Mouse (Mus musculus): ENCODE measurements around the gene Traf5. TPM values are rescaled to one million over a fixed set of nuclear protein-coding genes. Genes with fewer than 3 reads are reported as not detected.

The Traf5 gene
- total RNA-seq, 2 experiments from 2014 or later = 2.5 to 2.8 TPM

DNA sequence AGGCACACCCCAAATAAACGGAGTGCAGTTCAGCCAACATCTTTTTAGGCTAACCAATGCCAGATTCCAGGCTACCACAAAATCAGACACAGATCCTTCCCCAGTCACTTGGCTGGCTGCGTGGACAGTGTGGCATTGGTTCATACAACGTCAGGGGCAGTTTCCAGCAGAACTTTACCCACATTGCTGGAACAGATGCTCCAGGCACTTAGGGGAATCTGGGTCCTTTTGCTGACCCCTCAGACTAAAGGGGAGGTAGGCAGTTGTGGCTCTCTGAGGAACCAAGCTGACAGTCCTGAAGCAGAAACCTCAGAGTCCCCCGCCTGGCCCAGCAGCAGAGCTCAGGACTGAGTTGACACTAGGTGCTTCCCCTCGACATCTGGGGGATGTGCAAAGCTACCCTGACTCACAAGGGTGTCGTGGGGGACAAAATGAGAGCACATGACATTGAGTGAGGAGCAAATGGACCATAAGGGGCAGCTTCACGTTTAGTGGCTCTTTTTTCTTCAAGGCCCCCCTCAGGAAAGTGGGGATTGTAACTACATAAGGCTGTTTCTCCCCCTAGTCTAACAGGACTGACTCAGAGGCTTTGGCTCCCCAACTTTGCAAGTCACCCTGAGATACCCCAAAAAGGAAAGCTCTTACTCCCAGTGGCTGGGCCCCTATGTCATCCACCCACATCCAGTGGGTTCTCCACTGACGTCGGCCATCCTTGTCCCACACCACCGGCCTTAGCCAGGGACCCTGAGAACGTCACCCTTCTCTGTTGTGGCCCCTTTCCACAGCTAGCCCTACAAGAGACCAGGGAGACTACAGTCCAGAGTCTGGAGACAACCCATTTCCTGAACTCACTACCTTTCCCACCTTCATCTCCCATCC, 1.4 kb downstream of the Traf5 start:
- DNase-seq = no peak

DNA sequence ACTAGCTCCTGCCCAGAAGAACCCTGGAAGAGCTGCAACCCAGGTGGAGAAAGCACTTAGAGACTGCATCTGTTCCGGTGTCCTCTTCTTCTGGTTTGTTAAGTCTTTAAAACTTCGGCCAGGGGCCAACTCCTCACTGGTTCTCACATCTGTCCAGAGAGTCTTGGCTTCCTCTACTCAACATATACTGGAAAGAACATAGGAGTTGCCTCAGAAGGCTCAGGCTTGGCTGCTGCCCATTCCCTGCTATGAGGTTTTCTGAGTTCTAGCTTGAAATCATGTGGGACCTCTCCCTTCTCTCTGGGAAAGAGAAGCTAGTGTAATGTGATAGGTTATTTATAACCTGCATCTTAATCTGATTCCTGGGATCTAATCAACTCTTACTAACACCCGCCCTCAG, 2.1 kb downstream of the Traf5 start:
- no peak for DNase-seq

DNA sequence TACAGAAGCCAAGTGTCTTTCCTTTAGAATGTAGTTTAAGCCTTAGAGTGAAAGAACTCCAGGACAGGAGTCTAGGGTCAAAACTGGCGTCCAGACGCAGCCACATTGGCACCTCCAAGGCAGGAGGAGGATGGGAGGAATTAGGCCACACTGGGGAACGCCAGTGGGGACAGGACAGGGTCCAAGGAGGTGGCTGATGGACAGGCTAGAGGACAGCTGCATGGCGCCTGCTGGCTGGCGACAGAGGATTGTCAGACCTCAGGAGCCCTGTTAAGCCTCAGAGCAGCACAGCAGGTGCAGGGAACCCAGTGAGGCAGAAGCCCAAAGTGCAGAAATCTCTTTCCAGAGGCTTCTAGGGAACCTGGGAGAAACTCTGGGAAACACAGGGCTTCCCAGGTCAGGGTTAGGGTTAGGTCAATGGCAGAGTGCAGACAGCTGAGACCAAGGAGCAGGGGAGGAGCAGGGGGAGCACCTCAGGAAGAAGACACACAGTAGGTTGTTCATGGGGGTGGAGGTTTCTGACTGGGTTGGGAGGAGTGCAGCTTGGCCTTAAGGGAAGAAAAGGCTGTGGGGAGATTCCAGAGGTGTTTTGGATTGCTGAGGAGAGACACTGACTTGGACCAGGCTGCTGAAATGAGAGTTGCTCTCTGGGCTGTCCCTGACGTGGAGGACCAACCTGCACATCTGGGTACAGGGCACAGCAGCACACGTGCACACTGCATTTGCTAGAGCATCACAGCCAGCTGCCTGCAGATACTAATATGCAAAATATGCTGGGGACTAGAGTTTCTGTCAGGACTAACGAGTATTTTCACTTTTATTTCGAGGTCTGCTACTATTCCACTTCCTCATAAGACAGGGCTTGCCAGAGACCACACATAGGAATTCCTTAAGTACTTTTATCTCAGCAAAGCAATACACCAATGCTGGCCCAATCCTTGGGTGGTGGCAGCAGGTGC, 2.9 kb downstream of the Traf5 start:
- DNase-seq = no peak

DNA sequence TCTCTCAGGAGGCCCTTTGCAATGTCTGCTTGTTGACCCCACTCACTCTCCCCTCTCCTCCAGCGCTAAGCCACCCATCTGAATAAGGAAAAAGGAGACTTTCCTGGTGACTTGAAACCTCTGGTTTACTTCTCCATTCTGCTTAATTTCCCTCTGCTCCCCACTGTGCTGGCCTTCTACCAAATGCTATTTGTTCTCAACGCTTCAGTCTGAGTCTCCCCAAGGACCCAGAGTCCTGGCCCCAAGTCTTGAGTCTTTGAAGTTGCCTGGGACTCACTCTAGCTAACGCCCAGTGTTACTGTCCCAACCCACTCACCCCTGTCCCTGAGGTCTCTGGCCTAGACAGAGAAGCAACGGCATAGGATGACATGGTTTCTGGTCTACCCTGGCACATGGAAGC, 4.3 kb downstream of the Traf5 start:
- DNase-seq = no peak

DNA sequence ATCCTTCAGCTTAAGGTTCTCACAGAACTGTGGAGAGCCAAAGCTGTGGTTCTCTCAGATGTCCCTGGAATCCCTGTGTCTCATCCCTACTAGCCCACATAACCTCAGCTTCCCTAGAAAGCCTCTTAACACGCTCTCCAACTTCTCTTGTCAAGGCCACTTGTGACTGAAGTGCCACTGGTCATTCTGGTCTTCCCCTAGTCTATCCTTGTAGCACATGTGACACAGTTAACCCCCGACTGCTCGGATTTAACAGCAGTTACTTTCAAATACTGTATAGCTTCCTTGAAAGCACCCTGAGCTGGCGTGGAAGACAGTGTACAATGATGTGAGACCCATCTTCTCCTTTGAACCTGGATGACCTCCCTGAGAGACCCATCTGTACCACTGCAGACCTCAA, 5.3 kb downstream of the Traf5 start:
- no peak for DNase-seq

DNA sequence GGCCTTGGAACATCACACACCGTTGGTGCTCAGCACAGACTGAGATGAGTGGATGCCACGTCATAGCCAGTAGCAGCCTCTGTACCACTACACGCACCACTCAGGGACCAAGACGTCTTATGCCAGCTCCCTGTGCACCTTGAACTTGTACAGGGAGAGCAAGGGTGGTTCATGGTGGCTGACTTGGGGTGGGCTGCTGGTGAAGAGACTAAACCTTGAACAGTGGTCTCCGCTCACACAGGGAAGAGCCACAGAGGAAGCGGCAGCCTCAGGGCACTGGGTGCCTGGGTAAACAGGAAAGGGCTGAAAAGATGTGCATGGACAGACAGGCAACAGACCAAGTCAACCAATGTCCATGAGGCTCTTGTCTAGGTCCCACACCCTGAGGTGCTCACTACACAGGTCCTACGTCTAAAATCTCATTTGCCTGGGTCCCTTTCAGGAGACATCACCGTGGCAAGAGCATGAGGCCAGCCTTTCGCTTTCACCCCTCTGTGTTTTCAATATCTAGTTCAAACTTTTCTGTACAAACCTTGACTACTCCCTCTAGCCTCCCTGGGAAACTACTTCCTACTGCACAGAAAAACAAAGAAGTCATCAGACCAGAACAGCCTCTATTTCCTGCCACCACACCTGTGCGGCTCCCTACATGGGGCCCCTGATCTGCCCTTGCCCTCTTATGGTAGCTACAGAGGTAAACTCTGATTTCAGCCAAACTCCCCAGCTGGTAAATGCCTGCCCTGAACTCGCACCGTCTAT, 5.9 kb downstream of the Traf5 start:
- no peak for DNase-seq

DNA sequence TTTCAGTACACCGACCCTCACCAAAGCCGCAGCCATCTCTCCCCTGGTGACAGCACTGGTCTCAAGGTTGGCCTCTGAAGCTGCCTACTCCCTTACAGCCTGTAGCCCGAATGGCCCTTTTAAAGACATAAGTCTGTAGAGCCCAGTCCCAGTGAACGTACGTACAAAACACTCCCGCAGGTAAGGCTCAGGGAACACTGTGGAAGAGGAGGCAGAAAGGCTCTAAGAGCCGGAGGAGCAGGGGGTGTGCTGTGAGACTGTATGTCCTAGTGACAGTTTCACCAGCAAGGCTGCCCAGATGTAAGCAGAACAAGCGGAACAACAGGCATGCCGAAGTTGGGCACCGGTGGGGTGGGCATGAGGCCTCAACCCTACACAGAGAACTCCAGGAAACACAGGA, 7.1 kb downstream of the Traf5 start:
- DNase-seq = no peak

DNA sequence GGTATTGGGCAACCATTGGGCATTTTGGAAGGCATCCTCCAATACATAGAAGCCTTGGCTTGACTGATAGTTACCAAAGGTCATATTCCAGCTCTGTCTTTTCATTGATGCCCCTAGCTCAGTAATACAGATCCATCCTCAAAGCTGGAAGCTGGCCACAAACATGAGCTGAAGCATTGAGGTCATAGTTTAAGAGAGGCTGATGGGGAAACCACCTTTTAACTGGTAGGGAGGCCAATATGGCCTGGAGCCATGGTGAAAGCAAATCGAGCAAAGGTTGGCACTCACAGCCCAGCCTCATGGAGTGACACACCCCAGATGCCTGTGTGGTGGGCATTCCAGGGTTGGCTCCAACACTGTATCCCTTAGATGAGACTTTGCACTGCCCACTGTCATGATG, 9.7 kb downstream of the Traf5 start:
- DNase-seq = no peak

DNA sequence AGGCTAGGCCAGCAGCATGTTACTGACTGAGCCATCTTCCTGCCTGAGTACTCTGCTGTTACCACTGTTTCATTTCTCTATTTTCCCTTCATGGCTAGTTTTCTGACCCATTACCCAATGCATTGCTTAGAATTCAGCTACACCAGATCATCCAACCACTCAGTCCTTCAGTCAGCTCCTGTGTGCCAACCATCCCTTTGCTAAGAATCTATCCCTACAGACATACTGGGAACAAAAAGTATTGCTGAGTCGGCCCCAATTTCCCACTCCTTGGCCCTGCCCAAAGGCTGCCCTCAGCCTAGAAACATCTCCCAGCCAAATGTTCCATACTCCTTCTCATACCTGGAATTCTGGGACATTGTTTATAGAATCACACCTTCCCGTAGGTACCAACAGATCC, 11.2 kb downstream of the Traf5 start:
- no peak for DNase-seq

DNA sequence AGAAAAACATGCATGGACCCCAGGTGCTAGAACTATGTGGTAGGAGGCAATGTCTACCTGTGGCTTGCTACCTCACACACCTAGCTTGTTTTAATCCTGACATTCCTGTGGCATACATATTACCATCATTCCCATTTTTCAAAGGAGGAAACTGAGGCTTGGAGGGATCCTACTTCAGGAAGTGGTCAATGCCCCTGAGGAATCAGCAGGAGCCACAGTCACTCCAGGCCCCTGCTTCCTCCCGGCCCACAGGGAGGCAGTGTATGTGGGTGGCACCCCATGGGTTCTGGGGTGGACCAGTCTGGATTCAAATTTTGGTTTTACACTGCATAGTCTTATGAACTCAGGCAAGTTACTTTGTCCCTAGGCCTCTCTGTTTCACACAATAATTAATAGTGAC, 13.2 kb downstream of the Traf5 start:
- no peak for DNase-seq

DNA sequence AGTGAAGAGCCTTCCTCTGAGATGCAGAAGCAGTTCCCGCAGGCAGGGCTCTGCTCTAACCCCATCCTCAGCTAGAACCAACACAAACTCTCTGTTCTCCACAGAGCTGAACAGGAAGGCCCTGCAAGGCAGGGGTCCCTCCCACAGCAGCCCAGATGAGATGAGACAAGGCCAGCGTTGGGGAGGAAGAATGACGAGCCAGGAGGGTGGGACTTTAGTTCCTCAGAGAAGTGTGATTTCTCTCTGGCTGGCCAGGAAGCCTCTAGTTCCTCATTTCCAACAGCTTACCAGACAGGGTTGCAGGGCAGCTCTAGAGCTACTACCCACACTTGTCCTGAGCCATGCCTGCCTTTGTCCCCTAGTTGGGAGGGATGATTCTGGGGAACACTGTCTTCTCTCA, 14.0 kb downstream of the Traf5 start:
- no peak for DNase-seq

DNA sequence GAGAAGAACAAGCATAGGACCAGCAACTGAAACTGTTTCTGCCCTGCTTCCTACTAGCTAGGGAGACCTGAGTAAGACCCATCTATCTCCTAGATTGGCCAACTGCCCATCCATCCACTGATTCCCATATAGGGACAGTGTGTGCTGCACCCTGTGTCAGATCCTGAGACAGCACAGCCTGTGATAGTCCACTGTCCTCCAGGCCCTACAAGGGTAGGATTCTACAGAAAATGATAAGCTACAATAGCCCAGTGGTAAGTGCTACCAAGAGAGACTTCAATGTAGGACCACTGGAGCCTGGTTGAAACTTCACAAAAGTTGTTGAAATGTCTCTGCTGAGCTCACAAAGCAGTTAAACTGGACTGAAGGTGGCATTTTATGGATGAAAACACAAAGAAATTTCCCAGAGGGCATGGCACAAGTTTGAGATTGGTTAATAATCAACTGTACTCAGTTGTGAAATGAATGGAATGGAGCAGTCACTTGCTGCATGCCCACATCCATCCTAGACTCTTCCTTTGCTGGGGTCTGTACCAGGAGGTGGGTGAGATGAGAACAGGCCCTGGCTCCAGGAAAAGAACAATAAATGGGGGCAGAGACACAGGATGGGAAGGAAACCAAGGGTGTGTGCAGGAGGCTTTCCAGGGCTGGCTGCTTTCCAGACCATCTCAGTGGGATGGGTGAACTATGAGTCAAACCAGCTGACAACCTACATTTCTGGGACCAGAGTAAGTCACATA, 15.4 kb downstream of the Traf5 start:
- no peak for DNase-seq

DNA sequence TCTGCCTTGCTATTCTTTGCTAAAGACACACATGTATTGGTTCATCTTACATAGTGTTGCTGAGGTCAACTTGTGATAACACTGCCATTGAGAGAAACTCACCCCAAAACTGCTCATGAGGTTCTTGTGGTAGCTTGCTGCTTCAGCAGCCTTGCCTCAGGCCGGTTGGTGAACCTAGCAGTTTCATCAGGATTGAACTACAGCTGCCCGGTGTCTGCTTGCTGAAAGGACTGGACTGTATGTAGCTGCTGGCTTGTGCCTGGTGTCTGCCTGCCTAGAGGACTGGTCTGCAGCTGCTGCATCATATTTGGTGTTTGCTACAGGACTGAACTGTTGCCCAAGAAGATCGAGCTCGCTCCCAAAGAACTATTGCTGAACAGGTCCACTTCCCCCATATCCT, 16.3 kb downstream of the Traf5 start:
- no peak for DNase-seq

DNA sequence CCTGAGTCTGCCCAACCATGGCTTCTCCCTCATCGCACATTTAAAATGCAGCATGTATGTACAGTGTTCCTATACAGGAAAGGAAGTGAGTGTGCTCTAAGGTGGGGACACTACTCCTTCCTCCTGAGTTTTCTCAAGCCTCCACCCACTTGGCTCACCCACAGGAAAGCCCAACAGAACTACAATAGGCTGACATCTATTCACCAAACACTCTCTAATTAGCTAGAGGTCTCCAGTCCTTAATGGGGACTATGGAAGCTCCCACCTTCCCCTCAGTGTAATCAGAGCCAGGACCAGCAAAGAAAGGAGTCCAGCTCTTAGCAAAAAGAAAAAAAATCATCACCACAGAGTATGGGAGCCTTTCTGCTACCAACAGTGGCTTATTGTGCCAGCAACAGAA, 17.5 kb downstream of the Traf5 start:
- DNase-seq = no peak

DNA sequence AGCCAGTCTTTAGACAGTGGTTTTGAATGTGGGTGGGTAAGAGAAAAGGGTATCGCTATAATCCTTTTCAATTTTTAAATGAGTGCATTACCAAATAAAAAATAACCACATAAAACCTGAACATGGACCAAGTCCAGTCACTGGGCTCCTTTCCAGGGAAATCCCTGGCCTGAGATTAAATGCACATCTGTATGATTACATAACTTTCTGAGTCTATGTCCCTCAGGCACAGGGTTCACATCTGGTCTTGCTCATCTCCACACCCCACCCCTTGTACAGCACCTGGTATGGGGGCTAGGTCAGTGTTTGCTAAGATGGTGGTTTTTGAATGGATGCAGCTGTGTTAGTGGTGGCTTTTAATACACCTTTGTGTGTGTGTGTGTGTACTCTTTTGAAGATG, 19.9 kb downstream of the Traf5 start:
- no peak for DNase-seq

DNA sequence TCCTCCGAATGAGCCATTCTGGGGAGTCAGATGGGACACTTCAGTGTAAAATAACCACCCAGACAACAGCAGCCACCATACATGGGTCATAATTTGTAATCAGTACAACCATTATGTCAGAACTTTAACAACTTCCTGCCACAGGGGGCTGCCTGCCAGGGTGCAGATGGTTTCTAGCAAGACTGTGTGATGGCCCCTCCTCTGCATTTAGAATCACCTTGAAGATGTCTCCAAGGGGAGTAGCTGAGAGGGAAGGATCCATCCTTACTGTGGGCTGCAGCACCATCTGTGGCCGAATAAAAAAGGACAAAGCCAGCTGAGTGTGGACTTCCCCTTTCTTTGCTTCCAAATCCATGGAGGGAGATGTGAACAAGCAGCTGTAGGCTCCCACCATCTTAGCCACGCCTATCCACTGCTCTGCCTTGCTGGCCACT, 21.7 kb downstream of the Traf5 start:
- DNase-seq = no peak

DNA sequence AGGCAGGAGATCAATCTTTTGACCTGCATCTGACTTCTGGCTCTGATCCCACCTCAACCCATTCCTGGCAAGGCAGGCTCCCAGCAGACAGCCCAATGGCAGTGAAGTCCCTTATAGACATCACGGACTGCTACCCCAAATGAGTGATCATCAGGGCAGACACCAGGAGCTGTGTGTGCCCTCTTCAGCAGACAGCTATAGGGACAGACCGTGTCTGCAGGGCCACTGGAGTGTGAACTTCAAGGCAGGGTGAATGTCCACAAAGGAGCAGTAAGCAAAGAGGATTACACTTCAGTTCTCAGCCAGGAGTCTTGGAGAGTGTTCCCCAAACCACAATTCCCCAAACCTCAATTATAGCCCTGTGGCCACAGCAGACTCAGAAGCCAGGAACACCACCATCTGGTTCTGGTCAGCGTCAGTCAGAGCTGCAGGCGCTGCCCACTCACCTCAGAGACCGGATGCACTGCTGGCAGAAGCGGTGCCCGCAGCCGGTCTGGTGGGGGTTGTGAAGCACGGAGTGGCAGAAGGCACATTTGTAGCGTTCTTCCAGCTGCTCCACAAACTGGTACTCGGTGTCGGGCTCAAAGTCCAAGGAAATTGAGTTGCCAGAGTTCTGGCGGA, 22.3 kb downstream of the Traf5 start:
- peak in 1 of 2 experiments; percentile 43 for DNase-seq

DNA sequence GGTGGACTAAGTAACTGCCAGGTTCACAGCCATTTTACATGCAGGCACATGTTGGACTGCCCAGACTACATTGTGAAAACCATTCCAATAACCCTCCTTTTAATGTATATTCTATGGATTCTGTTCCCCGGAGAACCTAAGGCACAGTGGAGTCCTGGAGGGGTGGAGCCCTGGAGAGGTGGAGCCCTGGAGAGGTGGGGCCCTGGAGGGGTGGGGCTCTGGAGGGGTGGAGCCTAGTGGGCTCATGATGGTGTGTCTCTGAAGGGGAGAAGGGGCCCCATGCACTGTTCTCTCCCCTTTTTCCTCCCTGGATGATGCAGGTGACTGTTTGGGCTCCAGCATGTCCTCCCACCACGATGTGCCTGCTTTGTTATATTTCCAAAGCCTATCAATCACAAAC, 24.2 kb downstream of the Traf5 start:
- DNase-seq = no peak

DNA sequence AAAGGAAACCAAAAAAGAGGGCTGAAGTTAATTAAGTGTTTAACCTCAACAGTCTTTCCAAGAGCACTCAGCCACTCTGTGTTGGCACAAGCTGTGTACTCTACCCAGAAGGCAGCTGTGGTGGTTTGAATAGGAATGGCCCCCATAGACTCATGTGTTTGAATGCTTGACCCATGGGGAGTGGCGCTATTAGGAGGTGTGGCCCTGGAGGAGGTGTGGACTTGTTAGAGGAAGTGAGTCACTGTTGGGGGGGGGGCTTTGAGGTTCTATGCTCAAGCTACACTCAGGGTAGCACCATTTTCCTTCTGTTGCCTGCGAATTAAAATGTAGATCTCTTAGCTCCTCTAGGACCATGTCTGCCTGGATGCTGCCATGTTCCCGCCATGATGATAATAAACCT, 25.4 kb downstream of the Traf5 start:
- DNase-seq = no peak

DNA sequence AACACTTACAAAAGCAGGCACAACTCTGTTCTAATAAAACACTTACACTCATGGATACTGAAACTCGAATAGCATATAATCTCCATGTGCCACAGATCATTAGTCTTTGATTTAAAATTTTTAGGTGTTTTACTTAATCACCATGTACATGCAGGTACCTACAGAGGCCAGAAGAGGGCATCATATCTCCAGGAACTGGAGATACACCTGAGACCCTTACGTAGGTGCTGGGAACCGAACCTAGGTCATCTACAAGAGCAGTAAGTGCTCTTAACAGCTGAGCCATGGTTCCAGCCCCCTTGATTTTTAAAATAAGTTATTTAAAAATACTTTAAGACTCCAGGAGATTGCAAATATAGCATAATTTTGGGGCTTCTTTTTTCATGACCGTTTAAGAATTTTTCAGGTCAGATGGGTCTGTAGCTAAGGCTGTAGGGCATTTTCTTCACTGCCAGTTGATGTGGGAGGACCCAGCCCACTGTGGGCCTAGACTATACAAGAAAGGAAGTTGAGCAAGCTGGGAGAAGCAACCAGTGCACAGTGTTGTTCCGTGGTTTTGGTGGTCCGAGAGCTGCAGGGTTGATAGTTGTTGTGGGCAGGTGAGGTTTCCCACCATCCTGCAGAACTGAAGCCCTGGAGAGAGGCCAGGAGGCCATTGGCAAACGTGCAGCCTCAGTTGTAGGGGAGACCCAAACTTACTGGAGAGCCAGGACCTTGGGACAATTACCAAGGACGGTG, 29.0 kb downstream of the Traf5 start:
- no peak for DNase-seq

DNA sequence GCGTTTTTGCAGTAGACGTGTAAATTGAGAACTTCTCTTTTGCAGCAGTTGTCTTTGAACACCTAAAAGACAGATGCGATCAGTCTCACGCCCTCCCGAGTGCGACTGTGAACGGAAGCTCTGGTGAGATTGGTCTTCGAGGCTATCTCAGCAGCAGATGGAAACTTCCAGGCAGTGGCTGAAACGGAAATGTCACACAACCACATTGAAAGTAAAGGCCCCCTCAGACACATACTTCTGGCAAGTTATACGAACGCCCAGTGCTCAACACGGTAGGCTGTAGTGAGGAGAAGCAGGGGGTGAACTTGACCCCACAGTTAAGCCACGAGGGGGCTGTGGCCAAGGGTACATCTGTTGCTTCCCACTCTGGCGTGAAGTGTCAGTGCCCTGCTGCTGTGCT, 29.7 kb downstream of the Traf5 start:
- no peak for DNase-seq

All from layer of hippocampus, postnatal 36 days (tissue).